Mouse (Mus musculus): ENCODE data around the gene Wrap73. TPM values are rescaled to one million over a fixed set of nuclear protein-coding genes. Genes with fewer than 3 reads are reported as not detected.

Wrap73 gene
- polyA plus RNA-seq, 2 experiments = 15.8 to 25.9 TPM

DNA sequence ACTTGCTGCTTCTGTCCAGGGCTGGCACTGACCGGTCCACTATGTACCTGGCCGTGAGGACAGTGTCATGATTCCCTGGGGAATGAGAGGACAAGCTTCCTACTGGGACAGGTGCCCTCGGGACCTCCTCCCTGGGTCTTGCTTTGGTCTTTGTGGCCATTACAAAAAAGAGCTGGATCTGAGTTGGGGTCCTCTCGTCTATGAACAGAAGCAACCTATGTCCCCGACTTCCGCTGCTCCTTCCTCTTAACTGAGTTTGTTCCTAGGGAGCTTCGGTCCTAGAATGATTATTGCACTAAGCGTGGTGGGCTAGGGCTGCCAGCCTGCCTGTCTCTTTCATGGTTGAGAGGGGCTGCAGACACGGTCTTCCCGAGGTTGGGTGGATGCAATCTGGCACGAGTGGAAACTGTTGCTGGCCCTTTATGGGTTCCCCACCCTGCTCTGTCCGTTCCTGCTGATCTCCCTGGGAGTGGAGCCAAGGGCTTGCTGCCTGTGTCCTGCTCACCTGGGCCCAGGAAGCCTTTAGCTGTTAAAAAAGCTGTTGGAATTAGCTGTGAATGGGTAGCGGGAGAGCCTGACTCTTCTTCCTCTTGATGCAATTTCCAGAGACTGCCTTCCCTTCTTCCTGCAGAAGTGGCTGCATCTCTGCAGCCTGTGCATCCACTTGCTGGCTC is 29.9 kb downstream of the Wrap73 start:
- no peak overlapping the region for H3K9ac ChIP-seq (replicated peaks)
- H3K27me3 ChIP-seq (ENCODE audit: control insufficient read depth, insufficient read depth, low read length) = peaks cover 50% of the 10 kb centered on the region
- WGBS (ENCODE audit: insufficient replicate concordance) = 32% methylated on average over 13 of the region's 13 CpGs
- ATAC-seq (ENCODE audit: insufficient read depth) = no peak
- no peak for TF ChIP-seq CTCF (IDR thresholded peaks at IDR 0.05; ENCODE audit: low read depth)
- TF ChIP-seq EP300 (IDR thresholded peaks at IDR 0.05; ENCODE audit: low read depth) = no peak
- DNase-seq (ENCODE audit: low read depth in 3 of 3, low spot score in 3 of 3) = no peak
- no peak overlapping the region for H3K4me2 ChIP-seq (ENCODE audit: low read depth)
- H3K9me3 ChIP-seq (ENCODE audit: control insufficient read depth, low read length) = no peaks in the 10 kb centered on the region
- no peak overlapping the region for H3K27ac ChIP-seq
- H3K36me3 ChIP-seq (replicated peaks; ENCODE audit: control insufficient read depth, insufficient read depth, low read depth) = no peaks in the 10 kb centered on the region
- H3K4me3 ChIP-seq (ENCODE audit: insufficient read depth in 1 of 2, low read depth in 2 of 2, low read length in 2 of 2) = no peak overlapping the region
- H3K4me1 ChIP-seq (replicated peaks; ENCODE audit: control insufficient read depth in 2 of 2, insufficient read depth in 2 of 2, low read length in 1 of 2) = no peaks in the 10 kb centered on the region

DNA sequence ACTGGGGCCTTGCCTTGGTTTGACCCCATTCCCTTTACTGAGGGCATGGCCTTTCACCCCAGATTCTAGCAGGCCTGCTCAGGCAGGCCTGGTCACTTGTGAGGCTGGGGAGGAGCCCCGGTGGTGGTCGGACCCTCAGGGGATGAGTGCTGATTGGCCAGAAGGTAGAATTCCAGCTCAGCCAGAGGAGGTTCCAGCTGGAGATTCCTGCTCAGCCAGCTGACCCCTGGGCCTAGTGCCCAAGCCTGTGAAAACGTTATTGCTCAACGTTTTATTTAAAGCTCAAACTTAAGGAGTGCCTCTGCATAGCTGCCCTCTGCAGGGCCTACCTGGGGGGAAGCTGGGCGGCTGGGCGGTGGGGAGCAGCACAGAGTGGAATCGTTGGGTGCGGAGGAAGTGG is 35.1 kb downstream of the Wrap73 start:
- 50% methylated on average over 8 of the region's 8 CpGs for WGBS (ENCODE audit: insufficient replicate concordance)
- Histone ChIP-seq H3K36me3 (replicated peaks; ENCODE audit: control insufficient read depth, insufficient read depth, low read depth) (no peaks in the 10 kb centered on the region), H3K9me3 (ENCODE audit: control insufficient read depth, low read length) (no peaks in the 10 kb centered on the region), H3K27ac (no peak overlapping the region), H3K4me3 (ENCODE audit: insufficient read depth in 1 of 2, low read depth in 2 of 2, low read length in 2 of 2) (no peak overlapping the region), H3K4me1 (replicated peaks; ENCODE audit: control insufficient read depth in 2 of 2, insufficient read depth in 2 of 2, low read length in 1 of 2) (no peaks in the 10 kb centered on the region), H3K27me3 (ENCODE audit: control insufficient read depth, insufficient read depth, low read length) (peaks cover 11% of the 10 kb centered on the region), H3K4me2 (ENCODE audit: low read depth) (no peak overlapping the region), H3K9ac (replicated peaks) (no peak overlapping the region)
- TF ChIP-seq EP300 (IDR thresholded peaks at IDR 0.05; ENCODE audit: low read depth) (no peak), CTCF (IDR thresholded peaks at IDR 0.05; ENCODE audit: low read depth) (no peak)
- ATAC-seq (ENCODE audit: insufficient read depth) (no peak), DNase-seq (ENCODE audit: low read depth in 3 of 3, low spot score in 3 of 3) (no peak)

DNA sequence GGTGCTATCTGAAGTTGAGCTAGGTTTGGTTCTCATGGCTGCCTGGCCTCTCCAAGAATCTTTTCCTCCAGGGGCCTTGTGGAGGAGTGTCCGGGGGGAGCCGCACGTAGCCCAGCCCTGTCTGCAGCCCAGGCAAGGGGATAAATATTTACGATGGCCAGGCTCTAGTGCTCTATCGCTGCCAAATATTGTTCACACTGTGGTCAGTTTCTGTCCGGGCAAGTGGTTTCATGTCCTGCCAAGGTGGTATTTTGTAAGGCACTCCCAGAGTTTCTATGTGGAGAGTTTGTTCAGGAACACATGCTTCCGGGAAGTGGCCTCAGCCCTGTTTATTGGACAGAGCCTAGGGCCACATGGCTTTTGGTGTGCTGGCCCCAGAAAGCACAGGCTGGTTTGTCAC is 38.8 kb downstream of the Wrap73 start:
- TF ChIP-seq CTCF (IDR thresholded peaks at IDR 0.05; ENCODE audit: low read depth) (no peak), EP300 (IDR thresholded peaks at IDR 0.05; ENCODE audit: low read depth) (no peak)
- no peak for DNase-seq (ENCODE audit: low read depth in 3 of 3, low spot score in 3 of 3)
- Histone ChIP-seq H3K9me3 (ENCODE audit: control insufficient read depth, low read length) (no peaks in the 10 kb centered on the region), H3K36me3 (replicated peaks; ENCODE audit: control insufficient read depth, insufficient read depth, low read depth) (no peaks in the 10 kb centered on the region), H3K4me3 (ENCODE audit: insufficient read depth in 1 of 2, low read depth in 2 of 2, low read length in 2 of 2) (no peak overlapping the region), H3K9ac (replicated peaks) (no peak overlapping the region), H3K27ac (no peak overlapping the region), H3K4me2 (ENCODE audit: low read depth) (no peak overlapping the region), H3K27me3 (ENCODE audit: control insufficient read depth, insufficient read depth, low read length) (no peaks in the 10 kb centered on the region), H3K4me1 (replicated peaks; ENCODE audit: control insufficient read depth in 2 of 2, insufficient read depth in 2 of 2, low read length in 1 of 2) (no peaks in the 10 kb centered on the region)
- no peak for ATAC-seq (ENCODE audit: insufficient read depth)
- WGBS (ENCODE audit: insufficient replicate concordance) = 73% methylated on average over 7 of the region's 7 CpGs

DNA sequence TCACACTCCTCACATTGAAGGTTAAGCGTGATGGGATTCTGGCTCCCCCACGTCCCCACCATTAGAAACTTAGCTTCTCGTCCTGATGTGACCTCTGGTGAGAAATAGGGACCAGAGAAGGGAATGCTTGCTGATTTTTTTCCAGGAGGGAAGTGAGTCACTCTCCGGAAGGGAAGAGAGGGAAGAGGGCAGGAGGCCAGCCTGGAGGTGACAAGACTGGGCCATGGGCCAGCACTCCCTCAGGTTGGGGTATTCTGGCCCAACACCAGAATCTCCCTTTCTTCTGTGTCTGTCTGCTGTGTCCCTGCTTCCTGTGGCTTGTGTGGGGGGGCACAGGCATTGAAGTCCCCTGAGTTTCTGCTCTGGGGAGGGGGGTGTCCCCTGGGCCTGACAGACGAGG is 41.4 kb downstream of the Wrap73 start:
- Histone ChIP-seq H3K9me3 (ENCODE audit: control insufficient read depth, low read length) (no peaks in the 10 kb centered on the region), H3K9ac (replicated peaks) (no peak overlapping the region), H3K4me1 (replicated peaks; ENCODE audit: control insufficient read depth in 2 of 2, insufficient read depth in 2 of 2, low read length in 1 of 2) (no peaks in the 10 kb centered on the region), H3K36me3 (replicated peaks; ENCODE audit: control insufficient read depth, insufficient read depth, low read depth) (no peaks in the 10 kb centered on the region), H3K27me3 (ENCODE audit: control insufficient read depth, insufficient read depth, low read length) (no peaks in the 10 kb centered on the region), H3K4me2 (ENCODE audit: low read depth) (no peak overlapping the region), H3K27ac (no peak overlapping the region), H3K4me3 (ENCODE audit: insufficient read depth in 1 of 2, low read depth in 2 of 2, low read length in 2 of 2) (no peak overlapping the region)
- no peak for ATAC-seq (ENCODE audit: insufficient read depth)
- no peak for TF ChIP-seq CTCF (IDR thresholded peaks at IDR 0.05; ENCODE audit: low read depth)
- no peak for TF ChIP-seq EP300 (IDR thresholded peaks at IDR 0.05; ENCODE audit: low read depth)
- 39% methylated on average over 5 of the region's 5 CpGs for WGBS (ENCODE audit: insufficient replicate concordance)
- DNase-seq (ENCODE audit: low read depth in 3 of 3, low spot score in 3 of 3) = no peak

DNA sequence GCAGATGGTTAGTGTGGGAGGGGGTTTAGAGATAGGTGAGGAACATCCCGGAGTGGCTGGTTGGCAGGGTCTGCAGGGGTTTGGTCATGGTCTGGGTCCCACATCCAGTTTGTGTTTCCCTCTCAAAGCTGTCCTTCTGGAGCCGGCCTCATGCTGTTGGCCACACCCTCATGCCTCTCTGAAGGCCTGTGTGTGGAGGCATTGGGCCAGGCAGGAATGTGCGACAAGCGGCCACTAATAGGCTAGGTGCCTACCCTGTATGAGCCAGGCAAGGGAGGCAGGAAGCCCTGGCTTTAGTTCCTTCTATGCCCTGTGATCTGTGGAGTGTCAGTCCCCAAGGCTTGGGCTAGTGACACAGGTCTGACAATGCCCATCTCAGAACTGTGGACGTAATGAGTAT is 42.8 kb downstream of the Wrap73 start:
- Histone ChIP-seq H3K4me2 (ENCODE audit: low read depth) (no peak overlapping the region), H3K27ac (no peak overlapping the region), H3K27me3 (ENCODE audit: control insufficient read depth, insufficient read depth, low read length) (no peaks in the 10 kb centered on the region), H3K4me1 (replicated peaks; ENCODE audit: control insufficient read depth in 2 of 2, insufficient read depth in 2 of 2, low read length in 1 of 2) (no peaks in the 10 kb centered on the region), H3K9me3 (ENCODE audit: control insufficient read depth, low read length) (no peaks in the 10 kb centered on the region), H3K9ac (replicated peaks) (no peak overlapping the region), H3K36me3 (replicated peaks; ENCODE audit: control insufficient read depth, insufficient read depth, low read depth) (no peaks in the 10 kb centered on the region), H3K4me3 (ENCODE audit: insufficient read depth in 1 of 2, low read depth in 2 of 2, low read length in 2 of 2) (no peak overlapping the region)
- ATAC-seq (ENCODE audit: insufficient read depth) (no peak), DNase-seq (ENCODE audit: low read depth in 3 of 3, low spot score in 3 of 3) (no peak)
- WGBS (ENCODE audit: insufficient replicate concordance) = 60% methylated on average over 5 of the region's 5 CpGs
- TF ChIP-seq CTCF (IDR thresholded peaks at IDR 0.05; ENCODE audit: low read depth) (no peak), EP300 (IDR thresholded peaks at IDR 0.05; ENCODE audit: low read depth) (no peak)

Data from liver, embryonic 14.5 days (tissue).